Mouse (Mus musculus) MEL (cell line): ENCODE measurements around the gene Fahd1.

Experiments used
- CHD2 ChIP-seq: IDR thresholded peaks from 2 replicates; pipeline ENCODE4 v1.6.1; 2011; ENCODE audit warnings: low read length, improper control_type of control experiment
- CTCF ChIP-seq, 3 experiments: IDR thresholded peaks in 2 of 3; conservative IDR thresholded peaks in 1 of 3; 2 replicates each; pipeline ENCODE4 v1.5.1; 2011 to 2012; ENCODE audit warnings: low read length in 3 of 3, low read depth in 2 of 3, mild to moderate bottlenecking in 2 of 3, improper control_type of control experiment in 1 of 3, inconsistent platforms in 1 of 3, mixed read lengths in 1 of 3, moderate library complexity in 1 of 3; ENCODE audit not compliant: control insufficient read depth in 1 of 3, insufficient read depth in 1 of 3, poor library complexity in 1 of 3, severe bottlenecking in 1 of 3
- EP300 ChIP-seq, 2 experiments: IDR thresholded peaks; 2 replicates each; pipeline ENCODE4 v1.6.1; 2011; ENCODE audit warnings: improper control_type of control experiment in 2 of 2, low read length in 2 of 2, low read depth in 1 of 2, mild to moderate bottlenecking in 1 of 2
- MXI1 ChIP-seq: IDR thresholded peaks from 2 replicates; pipeline ENCODE4 v1.6.1; 2011; ENCODE audit warnings: mild to moderate bottlenecking, low read depth, low read length, improper control_type of control experiment
- POLR2A ChIP-seq, 2 experiments: IDR thresholded peaks; 2 replicates each; pipeline ENCODE4 v1.6.1; 2011 to 2012; ENCODE audit warnings: low read length in 2 of 2, mild to moderate bottlenecking in 2 of 2, control low read depth in 1 of 2, improper control_type of control experiment in 1 of 2, low read depth in 1 of 2, moderate library complexity in 1 of 2; ENCODE audit not compliant: control insufficient read depth in 1 of 2, insufficient read depth in 1 of 2, poor library complexity in 1 of 2
- RCOR1 ChIP-seq: IDR thresholded peaks from 2 replicates; pipeline ENCODE4 v1.6.1; 2012; ENCODE audit warnings: low read depth, mild to moderate bottlenecking, inconsistent platforms, low read length, improper control_type of control experiment
- SMC3 ChIP-seq: IDR thresholded peaks from 2 replicates; pipeline ENCODE4 v1.6.1; 2011; ENCODE audit warnings: low read depth, low read length, improper control_type of control experiment
- TAL1 ChIP-seq: IDR thresholded peaks from 2 replicates; pipeline ENCODE4 v1.6.1; 2012; ENCODE audit warnings: mild to moderate bottlenecking, inconsistent platforms, low read length, moderate library complexity, mixed read lengths
- USF1 ChIP-seq: IDR thresholded peaks from 2 replicates; pipeline ENCODE4 v1.6.1; 2014; ENCODE audit warnings: low read depth, mild to moderate bottlenecking, inconsistent platforms, low read length, improper control_type of control experiment, moderate library complexity

GRCm38 (mm10) chr17:24899153-24899552 is 49.0 kb upstream of the Fahd1 start:
- TF ChIP-seq CTCF (IDR thresholded peaks at IDR 0.05 in 2 of 3, conservative IDR thresholded peaks at IDR 0.05 in 1 of 3; ENCODE audit: control insufficient read depth in 1 of 3, insufficient read depth in 1 of 3, low read depth in 2 of 3, low read length in 3 of 3, poor library complexity in 1 of 3, severe bottlenecking in 1 of 3) (no peak), SMC3 (no peak), POLR2A (IDR thresholded peaks at IDR 0.05; ENCODE audit: control insufficient read depth in 1 of 2, insufficient read depth in 1 of 2, low read depth in 1 of 2, low read length in 2 of 2, poor library complexity in 1 of 2) (no peak), USF1 (no peak), RCOR1 (no peak), EP300 (IDR thresholded peaks at IDR 0.05; ENCODE audit: low read depth in 1 of 2, low read length in 2 of 2) (no peak), MXI1 (no peak), TAL1 (no peak), CHD2 (no peak)
